ENCODE assay signal across 26 mouse cellular contexts in genomic region chr7:45224826-45225225, GRCm38 (mm10). TPM values are rescaled to one million over a fixed set of nuclear protein-coding genes. Genes with fewer than 3 reads are reported as not detected.
"Had no signal": no experiment of that assay in that cellular context is flagged by ENCODE, and none has a peak within 500 bp of the region (broad histone marks: within the 10 kb centered on the region; RNA-seq: fewer than 3 reads in every experiment).

No protein-coding gene starts in this region.

- ATAC-seq: liver, postnatal 0 days; lung, postnatal 0 days; midbrain, embryonic 16.5 days had no signal

- H3K27me3 ChIP-seq: liver, embryonic 15.5 days; lung, embryonic 15.5 days; neural tube, embryonic 13.5 days; neural tube, embryonic 15.5 days had no signal

- H3K9ac ChIP-seq: liver, embryonic 15.5 days; liver, postnatal 0 days; lung, embryonic 15.5 days; neural tube, embryonic 13.5 days; neural tube, embryonic 15.5 days had no signal

- H3K27ac ChIP-seq: liver, embryonic 15.5 days; lung, embryonic 15.5 days; macrophage; neural tube, embryonic 13.5 days; neural tube, embryonic 15.5 days had no signal

- H3K9me3 ChIP-seq: liver, embryonic 15.5 days; lung, embryonic 15.5 days; megakaryocyte, embryonic 14.5 days; neural tube, embryonic 13.5 days; neural tube, embryonic 15.5 days had no signal

- H3K36me3 ChIP-seq: liver, embryonic 15.5 days; neural tube, embryonic 15.5 days had no signal

- H3K4me2 ChIP-seq: liver, embryonic 15.5 days; lung, embryonic 15.5 days; midbrain, embryonic 11.5 days; neural tube, embryonic 13.5 days; neural tube, embryonic 15.5 days had no signal

- DNase-seq: liver, postnatal 0 days; lung, adult 2 months; lung, postnatal 14 days; lung, postnatal 36 days; midbrain, embryonic 14.5 days; retina, postnatal 1 day; right cerebral cortex, adult 18-20 months; right cerebral cortex, postnatal 25 days; right cerebral cortex, postnatal 4 days; thymus, adult 18-20 months; thymus, postnatal 14 days; thymus, postnatal 36 days had no signal

- H3K4me1 ChIP-seq: liver, embryonic 15.5 days; lung, embryonic 15.5 days; neural tube, embryonic 15.5 days had no signal

- H3K4me3 ChIP-seq: liver, embryonic 15.5 days; lung, embryonic 15.5 days; megakaryocyte, embryonic 14.5 days; myocyte; neural tube, embryonic 13.5 days; neural tube, embryonic 15.5 days had no signal

RNA-seq across cellular contexts. Expression of gene Tead2, which starts 9.3 kb away (rescaled TPM):
- total RNA-seq: megakaryocyte progenitor cell, adult 5-6 weeks had no signal
- polyA plus RNA-seq: macrophage had no signal

RNA-seq across cellular contexts. Expression of gene Dkkl1, which starts 12.9 kb away (rescaled TPM):
- polyA plus RNA-seq: macrophage had no signal

RNA-seq across cellular contexts. Expression of gene Slc6a16, which starts 16.1 kb away (rescaled TPM):
- total RNA-seq: megakaryocyte progenitor cell, adult 5-6 weeks had no signal
- polyA plus RNA-seq: liver, embryonic 15.5 days; lung, postnatal 0 days; macrophage; midbrain, embryonic 11.5 days; myocyte; small intestine, adult 2 months; stomach, embryonic 14.5 days; stomach, embryonic 16.5 days had no signal

RNA-seq across cellular contexts. Expression of gene Ccdc155, which starts 20.1 kb away (rescaled TPM):
- total RNA-seq: megakaryocyte progenitor cell, adult 5-6 weeks had no signal
- polyA plus RNA-seq: liver, postnatal 0 days; macrophage; small intestine, adult 2 months had no signal
